Mouse (Mus musculus) mature B cell (primary cell): Measurements from ENCODE around the gene Arhgap23.

Source experiments
- in situ Hi-C: fragments of 300-500 bp; cut with MboI; formaldehyde crosslinking; loops from 2 replicates; pipeline ENCODE4 v1.14.3; 2019

Arhgap23 gene

GRCm38 (mm10) chr11:97434704-97435454, 19.5 kb downstream of the Arhgap23 start:
- in situ Hi-C loops, result no loop called here

GRCm38 (mm10) chr11:97435808-97436491, 20.6 kb downstream of the Arhgap23 start:
- in situ Hi-C loops, result no loop called here

- in situ Hi-C loops, result no loop called here
These were observed 22.4 kb downstream of the Arhgap23 start for GRCm38 (mm10) chr11:97437745-97438144.

GRCm38 (mm10) chr11:97438868-97439267, 23.5 kb downstream of the Arhgap23 start:
- in situ Hi-C loops, result no loop called here

- in situ Hi-C loops, result no loop called here
These were observed 24.6 kb downstream of the Arhgap23 start for GRCm38 (mm10) chr11:97439935-97440334.

- in situ Hi-C loops, result no loop called here
These were observed 25.1 kb downstream of the Arhgap23 start for GRCm38 (mm10) chr11:97440441-97440881.

GRCm38 (mm10) chr11:97441036-97441657, 25.8 kb downstream of the Arhgap23 start:
- in situ Hi-C loops, result no loop called here

- in situ Hi-C loops, result no loop called here
These were observed 26.4 kb downstream of the Arhgap23 start for GRCm38 (mm10) chr11:97441658-97442125.

- in situ Hi-C loops, result no loop called here
These were observed 27.8 kb downstream of the Arhgap23 start for GRCm38 (mm10) chr11:97442891-97443675.

- in situ Hi-C loops, result no loop called here
These were observed 30.3 kb downstream of the Arhgap23 start for GRCm38 (mm10) chr11:97445596-97445995.

GRCm38 (mm10) chr11:97445999-97446511, 30.7 kb downstream of the Arhgap23 start:
- in situ Hi-C loops, result no loop called here

- in situ Hi-C loops, result no loop called here
These were observed 32.6 kb downstream of the Arhgap23 start for GRCm38 (mm10) chr11:97447979-97448378.

- in situ Hi-C loops, result no loop called here
These were observed 33.5 kb downstream of the Arhgap23 start for GRCm38 (mm10) chr11:97448611-97449394.

- in situ Hi-C loops, result no loop called here
These were observed 34.4 kb downstream of the Arhgap23 start for GRCm38 (mm10) chr11:97449601-97450293.

GRCm38 (mm10) chr11:97450305-97450922, 35.1 kb downstream of the Arhgap23 start:
- in situ Hi-C loops, result no loop called here

- in situ Hi-C loops, result no loop called here
These were observed 36.3 kb downstream of the Arhgap23 start for GRCm38 (mm10) chr11:97451625-97452024.

GRCm38 (mm10) chr11:97457120-97457519, 41.8 kb downstream of the Arhgap23 start:
- in situ Hi-C loops, result no loop called here

GRCm38 (mm10) chr11:97461307-97461820, 46.0 kb downstream of the Arhgap23 start:
- in situ Hi-C loops, result no loop called here

- in situ Hi-C loops, result no loop called here
These were observed 47.2 kb downstream of the Arhgap23 start for GRCm38 (mm10) chr11:97462538-97462937.
